Mouse (Mus musculus): ENCODE measurements at regions not wholly inside any gene's neighbourhood (a gene's known extent, or its start where the extent isn't known, plus 50 kb on each side); places are given as distances from the start of the nearest gene placed in this dataset.

GRCm38 (mm10) chr3:57181587-57181986, 120.2 kb downstream of the Tm4sf1 start:
- TF ChIP-seq CTCF (IDR thresholded peaks at IDR 0.05) (no peak), POLR2A (IDR thresholded peaks at IDR 0.05; ENCODE audit: insufficient read depth, low read depth, low read length) (no peak)
